Mouse (Mus musculus) left cerebral cortex, adult 11 months (tissue): ENCODE results near the gene Serp2.

Experiments used
- DNase-seq: peaks from one replicate; pipeline ENCODE4 v3.0.0; 2022; ENCODE audit warnings: low spot score

Gene Serp2

GRCm38 (mm10) chr14:76498210-76498609 is 58.5 kb downstream of the Serp2 start:
- no peak for DNase-seq

GRCm38 (mm10) chr14:76497187-76497586 is 59.5 kb downstream of the Serp2 start:
- DNase-seq = no peak

GRCm38 (mm10) chr14:76495022-76495421 is 61.7 kb downstream of the Serp2 start:
- no peak for DNase-seq

- DNase-seq = no peak
Observed at GRCm38 (mm10) chr14:76489128-76489527, 67.6 kb downstream of the Serp2 start.

GRCm38 (mm10) chr14:76488101-76489044 is 68.3 kb downstream of the Serp2 start:
- no peak for DNase-seq

- no peak for DNase-seq
Observed at GRCm38 (mm10) chr14:76487609-76488008, 69.1 kb downstream of the Serp2 start.

GRCm38 (mm10) chr14:76483701-76484100 is 73.0 kb downstream of the Serp2 start:
- DNase-seq = no peak
